Mouse (Mus musculus) thymus, postnatal 0 days (tissue): Measurements from ENCODE around the gene Lrrc1. TPM values are rescaled to one million over a fixed set of nuclear protein-coding genes. Genes with fewer than 3 reads are reported as not detected.

Experiments
- DNase-seq: peaks from one replicate; pipeline ENCODE4 v3.0.0-alpha.2; 2015; ENCODE audit warnings: low spot score
- polyA plus RNA-seq: library from polyadenylated mRNA; unstranded; fragments of >200 nt; fragmentation: Nextera tagmentation; extraction: Ambion mirVana; gene quantifications from 2 replicates; pipeline ENCODE4 v1.2.1, GENCODE M21; 2015

Gene Lrrc1
- polyA plus RNA-seq, 1 experiment from 2014 or later, result 25.7 TPM

GRCm38 (mm10) chr9:77429230-77430015, 115.2 kb downstream of the Lrrc1 start:
- no peak for DNase-seq

- no peak for DNase-seq
Observed at GRCm38 (mm10) chr9:77428748-77429140, 115.9 kb downstream of the Lrrc1 start.

GRCm38 (mm10) chr9:77428115-77428747, 116.4 kb downstream of the Lrrc1 start:
- DNase-seq, result no peak

GRCm38 (mm10) chr9:77427292-77428114, 117.2 kb downstream of the Lrrc1 start:
- no peak for DNase-seq

GRCm38 (mm10) chr9:77426110-77426509, 118.6 kb downstream of the Lrrc1 start:
- DNase-seq, result no peak

- DNase-seq, result no peak
Observed at GRCm38 (mm10) chr9:77425553-77425952, 119.1 kb downstream of the Lrrc1 start.

- no peak for DNase-seq
Observed at GRCm38 (mm10) chr9:77420200-77420585, 124.5 kb downstream of the Lrrc1 start.

GRCm38 (mm10) chr9:77419501-77420199, 125.0 kb downstream of the Lrrc1 start:
- no peak for DNase-seq

GRCm38 (mm10) chr9:77418800-77419199, 125.9 kb downstream of the Lrrc1 start:
- no peak for DNase-seq

- DNase-seq, result no peak
Observed at GRCm38 (mm10) chr9:77416486-77416885, 128.2 kb downstream of the Lrrc1 start.

GRCm38 (mm10) chr9:77416002-77416401, 128.7 kb downstream of the Lrrc1 start:
- DNase-seq, result no peak

GRCm38 (mm10) chr9:77411830-77412425, 132.7 kb downstream of the Lrrc1 start:
- no peak for DNase-seq

GRCm38 (mm10) chr9:77410968-77411367, 133.7 kb downstream of the Lrrc1 start:
- no peak for DNase-seq

GRCm38 (mm10) chr9:77410524-77410923, 134.1 kb downstream of the Lrrc1 start:
- DNase-seq, result no peak

GRCm38 (mm10) chr9:77408053-77408603, 136.5 kb downstream of the Lrrc1 start:
- DNase-seq, result no peak

GRCm38 (mm10) chr9:77406906-77407305, 137.8 kb downstream of the Lrrc1 start:
- DNase-seq, result peak; percentile 70

- DNase-seq, result no peak
Observed at GRCm38 (mm10) chr9:77404458-77404857, 140.2 kb downstream of the Lrrc1 start.

- no peak for DNase-seq
Observed at GRCm38 (mm10) chr9:77403961-77404360, 140.7 kb downstream of the Lrrc1 start.

GRCm38 (mm10) chr9:77402971-77403370, 141.7 kb downstream of the Lrrc1 start:
- DNase-seq, result no peak

- no peak for DNase-seq
Observed at GRCm38 (mm10) chr9:77399801-77400200, 144.9 kb downstream of the Lrrc1 start.
